Mouse (Mus musculus) liver, adult 2 months (tissue): Measurements from ENCODE around the gene Fn1.

Experiments used
- CTCF ChIP-seq: fragments of 200-500 bp; IDR thresholded peaks from 2 replicates; pipeline ENCODE4 v1.5.1; 2011; ENCODE audit warnings: low read depth, low read length, control low read depth
- POLR2A ChIP-seq: fragments of 200-500 bp; IDR thresholded peaks from 2 replicates; pipeline ENCODE4 v1.6.1; 2011; ENCODE audit warnings: low read length, control low read depth; ENCODE audit not compliant: insufficient read depth; ENCODE audit errors: extremely low read depth

DNA sequence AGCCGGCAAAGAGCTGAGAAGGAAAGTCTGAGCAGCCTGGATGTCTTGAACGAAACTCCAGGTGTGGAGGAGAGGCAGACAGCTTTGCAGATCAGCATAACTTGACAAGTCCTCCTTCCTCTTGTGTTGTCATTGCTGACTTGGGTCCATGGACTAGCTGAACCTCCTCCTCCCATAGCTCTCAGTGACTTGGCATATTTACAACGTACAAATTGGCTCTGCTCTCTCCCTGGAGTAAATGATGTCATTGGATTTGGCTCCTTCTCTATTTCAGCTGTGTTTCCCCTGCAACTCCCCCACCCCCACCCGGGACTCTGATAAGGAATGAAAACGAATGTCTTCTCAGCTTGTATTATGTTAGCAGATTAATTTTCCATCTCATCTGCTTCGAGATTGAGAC lies 30.7 kb upstream of the Fn1 start:
- TF ChIP-seq CTCF (no peak), POLR2A (no peak)
